Mouse (Mus musculus) CH12F3 (cell line): ENCODE measurements around the gene Col25a1.

Experiments
- in situ Hi-C: fragments of 300-500 bp; cut with MboI; formaldehyde crosslinking; loops from 2 replicates; pipeline ENCODE4 v1.14.3; 2020; ENCODE audit warnings: low sequenced_read_pairs

Gene Col25a1

DNA sequence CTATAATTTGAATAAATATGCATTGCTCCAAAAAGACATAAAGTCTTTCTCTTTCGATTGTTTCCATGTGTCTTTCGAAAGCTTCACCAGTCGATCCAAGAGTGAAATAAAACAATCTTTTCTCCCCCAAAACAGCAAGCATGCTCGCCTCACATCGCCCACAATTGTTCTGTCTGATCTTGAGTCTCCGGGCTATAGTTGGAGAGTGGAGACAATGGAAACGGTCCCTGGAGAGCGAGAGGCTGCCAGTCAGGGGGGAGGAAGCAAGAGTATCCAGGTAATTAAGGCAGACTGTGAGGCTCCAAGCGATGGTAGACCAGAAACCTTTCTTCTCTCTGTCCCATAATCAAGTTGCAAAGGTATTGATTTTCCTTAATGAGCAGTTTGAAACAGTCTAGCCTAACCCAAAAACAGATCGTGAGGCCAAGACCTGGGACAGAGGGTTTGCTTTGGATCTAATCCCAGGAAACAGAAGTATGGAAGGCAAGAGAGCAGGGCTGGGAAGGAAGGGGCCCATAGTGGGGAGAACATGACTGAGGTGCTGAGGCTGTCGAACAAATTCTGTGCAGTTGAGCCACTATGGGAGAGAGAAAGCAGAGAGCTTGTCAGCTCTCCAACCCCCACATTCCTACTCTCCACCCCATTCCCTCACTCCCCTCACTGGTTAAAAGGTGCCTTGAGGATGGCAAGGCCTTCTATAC is 515.0 kb downstream of the Col25a1 start:
- in situ Hi-C loops = no loop called here
